Mouse (Mus musculus): ENCODE data around the gene Gm42906.

Gm42906 gene

GRCm38 (mm10) chr5:151296244-151296643, 131.7 kb downstream of the Gm42906 start:
- DNase-seq: no peak

- no peak for DNase-seq
These were observed 134.4 kb downstream of the Gm42906 start for GRCm38 (mm10) chr5:151293591-151293990.

- peak in 1 of 2 experiments; percentile 58 for DNase-seq
These were observed 135.7 kb downstream of the Gm42906 start for GRCm38 (mm10) chr5:151292310-151292709.

- no peak for DNase-seq
These were observed 141.6 kb downstream of the Gm42906 start for GRCm38 (mm10) chr5:151286331-151286730.

GRCm38 (mm10) chr5:151279531-151279930, 148.4 kb downstream of the Gm42906 start:
- no peak for DNase-seq

GRCm38 (mm10) chr5:151277927-151278326, 150.0 kb downstream of the Gm42906 start:
- no peak for DNase-seq

- no peak for DNase-seq
These were observed 152.0 kb downstream of the Gm42906 start for GRCm38 (mm10) chr5:151275986-151276385.

GRCm38 (mm10) chr5:151274265-151274664, 153.7 kb downstream of the Gm42906 start:
- DNase-seq: no peak

GRCm38 (mm10) chr5:151270815-151271214, 157.1 kb downstream of the Gm42906 start:
- DNase-seq: no peak

- DNase-seq: no peak
These were observed 160.9 kb downstream of the Gm42906 start for GRCm38 (mm10) chr5:151266896-151267634.

GRCm38 (mm10) chr5:151261558-151261957, 166.4 kb downstream of the Gm42906 start:
- DNase-seq: no peak

GRCm38 (mm10) chr5:151252213-151252612, 175.8 kb downstream of the Gm42906 start:
- DNase-seq: no peak

GRCm38 (mm10) chr5:151251656-151252055, 176.3 kb downstream of the Gm42906 start:
- no peak for DNase-seq

- no peak for DNase-seq
These were observed 179.0 kb downstream of the Gm42906 start for GRCm38 (mm10) chr5:151248671-151249620.

- no peak for DNase-seq
These were observed 179.9 kb downstream of the Gm42906 start for GRCm38 (mm10) chr5:151248084-151248483.

GRCm38 (mm10) chr5:151247115-151247875, 180.7 kb downstream of the Gm42906 start:
- DNase-seq: peak in 1 of 2 experiments; percentile 13

- DNase-seq: no peak
These were observed 181.7 kb downstream of the Gm42906 start for GRCm38 (mm10) chr5:151246287-151246686.

GRCm38 (mm10) chr5:151245571-151245970, 182.4 kb downstream of the Gm42906 start:
- no peak for DNase-seq

- DNase-seq: no peak
These were observed 189.2 kb downstream of the Gm42906 start for GRCm38 (mm10) chr5:151238730-151239129.

GRCm38 (mm10) chr5:151236411-151236810, 191.6 kb downstream of the Gm42906 start:
- DNase-seq: no peak

GRCm38 (mm10) chr5:151233400-151234031, 194.4 kb downstream of the Gm42906 start, which contains the start of gene Stard13:
Gene Stard13 (minus strand): TSS chr5:151233836.
- peak; percentile 81 to 88 for DNase-seq

Measured in kidney, postnatal 36 days (tissue).